Mouse (Mus musculus): Measurements from ENCODE around the gene Gm11172. TPM values are rescaled to one million over a fixed set of nuclear protein-coding genes. Genes with fewer than 3 reads are reported as not detected.

Gene Gm11172
- polyA plus RNA-seq, 1 experiment from 2014 or later: not detected

GRCm38 (mm10) chr16:10777579-10778160, 35.0 kb upstream of the Gm11172 start:
- no peak overlapping the region for H3K9ac ChIP-seq
- H3K4me3 ChIP-seq (replicated peaks): no peak overlapping the region
- ATAC-seq (ENCODE audit: low read depth): 0 out of 2 replicates have a peak, but pooled peaks have one; percentile 17
- 46% methylated on average over 5 of the region's 5 CpGs for WGBS (ENCODE audit: insufficient replicate concordance)
- H3K27me3 ChIP-seq: peaks cover 14% of the 10 kb centered on the region
- H3K4me1 ChIP-seq (replicated peaks): peaks cover 8% of the 10 kb centered on the region
- no peaks in the 10 kb centered on the region for H3K9me3 ChIP-seq (replicated peaks)
- no peak overlapping the region for H3K27ac ChIP-seq
- no peaks in the 10 kb centered on the region for H3K36me3 ChIP-seq
- DNase-seq: no peak
- H3K4me2 ChIP-seq: no peak overlapping the region

DNA sequence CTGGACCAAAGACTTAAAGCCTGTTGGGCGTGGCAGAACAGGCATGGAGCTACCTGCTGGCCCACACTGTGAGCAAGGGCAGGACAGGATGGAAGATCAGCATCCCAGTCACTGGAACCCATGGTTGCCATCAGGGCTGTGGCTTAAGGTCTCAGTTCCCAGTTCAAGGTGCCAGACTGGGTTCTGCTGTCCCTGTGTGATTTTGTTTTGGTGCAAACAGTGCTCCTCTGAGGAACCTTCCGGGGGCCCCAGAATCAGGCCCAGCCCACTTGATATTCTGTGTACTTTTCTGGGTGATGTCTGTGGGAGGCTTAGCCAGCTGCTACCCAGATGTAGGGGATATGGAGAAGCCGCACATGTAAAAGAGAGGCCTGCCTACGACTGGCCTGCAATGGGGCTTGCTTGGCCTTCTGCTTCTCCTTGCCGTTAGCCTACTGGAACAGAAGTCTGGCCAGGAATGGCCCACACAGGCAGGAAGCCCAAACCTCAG, 32.0 kb upstream of the Gm11172 start:
- no peaks in the 10 kb centered on the region for H3K36me3 ChIP-seq
- H3K9me3 ChIP-seq (replicated peaks): no peaks in the 10 kb centered on the region
- no peak overlapping the region for H3K4me3 ChIP-seq (replicated peaks)
- ATAC-seq (ENCODE audit: low read depth) (no peak), DNase-seq (no peak)
- no peak overlapping the region for H3K4me2 ChIP-seq
- H3K4me1 ChIP-seq (replicated peaks): peaks cover 25% of the 10 kb centered on the region
- H3K27me3 ChIP-seq: peaks cover 41% of the 10 kb centered on the region
- no peak overlapping the region for H3K9ac ChIP-seq
- H3K27ac ChIP-seq: no peak overlapping the region
- WGBS (ENCODE audit: insufficient replicate concordance): 77% methylated on average over 5 of the region's 5 CpGs

DNA sequence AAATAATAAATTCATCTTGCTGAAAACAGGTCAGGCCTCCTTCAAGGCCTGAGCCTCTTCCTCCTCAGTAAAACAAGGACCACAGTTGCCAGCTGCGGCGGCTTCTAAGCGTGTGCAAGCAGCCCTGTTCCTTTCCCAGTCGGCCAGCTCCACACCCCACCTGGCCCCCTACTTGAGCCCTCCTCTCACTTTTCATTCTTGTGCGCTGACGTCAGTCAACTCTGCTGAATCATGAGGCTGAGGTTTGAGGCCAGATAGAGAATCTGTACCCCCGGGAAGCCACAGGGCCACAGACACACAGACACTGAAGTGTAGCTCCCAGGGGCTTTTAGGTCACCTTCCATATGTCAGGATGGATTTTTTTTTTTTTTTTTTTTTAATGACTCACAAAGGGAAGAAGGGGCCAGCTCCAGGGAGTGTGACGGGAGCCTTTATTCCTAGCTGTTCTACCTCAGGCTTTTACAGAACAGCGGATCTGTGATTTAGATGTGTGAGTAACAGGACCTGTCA, 30.8 kb upstream of the Gm11172 start:
- no peak overlapping the region for H3K4me3 ChIP-seq (replicated peaks)
- H3K4me1 ChIP-seq (replicated peaks): peaks cover 37% of the 10 kb centered on the region
- no peak overlapping the region for H3K4me2 ChIP-seq
- no peak overlapping the region for H3K9ac ChIP-seq
- no peaks in the 10 kb centered on the region for H3K9me3 ChIP-seq (replicated peaks)
- no peak overlapping the region for H3K27ac ChIP-seq
- no peaks in the 10 kb centered on the region for H3K36me3 ChIP-seq
- ATAC-seq (ENCODE audit: low read depth): no peak
- no peak for DNase-seq
- H3K27me3 ChIP-seq: peaks cover 41% of the 10 kb centered on the region
- whole genome bisulfite sequencing (ENCODE audit: insufficient replicate concordance): 41% methylated on average over 9 of the region's 9 CpGs

GRCm38 (mm10) chr16:10782377-10783151, 30.2 kb upstream of the Gm11172 start:
- Histone ChIP-seq H3K36me3 (no peaks in the 10 kb centered on the region), H3K9ac (no peak overlapping the region), H3K9me3 (replicated peaks) (no peaks in the 10 kb centered on the region), H3K4me2 (peak overlapping the region; percentile 24), H3K4me1 (replicated peaks) (peaks cover 41% of the 10 kb centered on the region), H3K4me3 (replicated peaks) (no peak overlapping the region), H3K27me3 (peaks cover 41% of the 10 kb centered on the region), H3K27ac (no peak overlapping the region)
- WGBS (ENCODE audit: insufficient replicate concordance): 36% methylated on average over 6 of the region's 6 CpGs
- DNase-seq (no peak), ATAC-seq (ENCODE audit: low read depth) (no peak)

DNA sequence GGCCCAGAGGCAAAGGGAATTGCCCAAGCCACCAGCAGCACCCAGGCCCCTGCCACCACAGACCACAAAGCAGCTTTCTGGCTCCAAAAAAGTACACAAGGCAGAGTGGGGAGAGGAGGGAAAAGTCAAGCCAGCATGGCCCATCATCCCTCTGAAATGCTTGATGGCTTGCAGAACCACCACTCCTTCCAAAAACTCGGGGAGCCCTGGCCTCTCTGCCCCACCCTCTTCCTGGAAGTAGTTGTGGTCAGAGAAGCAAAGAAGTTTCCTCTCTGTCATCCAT, 29.6 kb upstream of the Gm11172 start:
- no peaks in the 10 kb centered on the region for H3K36me3 ChIP-seq
- ATAC-seq (ENCODE audit: low read depth) (no peak), DNase-seq (no peak)
- H3K27me3 ChIP-seq: peaks cover 42% of the 10 kb centered on the region
- no peak overlapping the region for H3K9ac ChIP-seq
- 4% methylated on average over 1 of the region's 1 CpGs for WGBS (ENCODE audit: insufficient replicate concordance)
- H3K9me3 ChIP-seq (replicated peaks): no peaks in the 10 kb centered on the region
- peak overlapping the region; percentile 24 for H3K4me2 ChIP-seq
- no peak overlapping the region for H3K4me3 ChIP-seq (replicated peaks)
- peaks cover 41% of the 10 kb centered on the region for H3K4me1 ChIP-seq (replicated peaks)
- no peak overlapping the region for H3K27ac ChIP-seq

GRCm38 (mm10) chr16:10783451-10783850, 29.3 kb upstream of the Gm11172 start:
- peak overlapping the region; percentile 99 for H3K4me2 ChIP-seq
- H3K4me3 ChIP-seq (replicated peaks): no peak overlapping the region
- H3K9ac ChIP-seq: no peak overlapping the region
- no peaks in the 10 kb centered on the region for H3K9me3 ChIP-seq (replicated peaks)
- peaks cover 45% of the 10 kb centered on the region for H3K27me3 ChIP-seq
- no peak for ATAC-seq (ENCODE audit: low read depth)
- DNase-seq: no peak
- 35% methylated on average over 8 of the region's 8 CpGs for whole genome bisulfite sequencing (ENCODE audit: insufficient replicate concordance)
- H3K27ac ChIP-seq: no peak overlapping the region
- peaks cover 41% of the 10 kb centered on the region for H3K4me1 ChIP-seq (replicated peaks)
- no peaks in the 10 kb centered on the region for H3K36me3 ChIP-seq

- peak overlapping the region; percentile 99 for H3K4me2 ChIP-seq
- WGBS (ENCODE audit: insufficient replicate concordance): 3% methylated on average over 81 of the region's 81 CpGs
- peak overlapping the region; percentile 89 for H3K4me3 ChIP-seq (replicated peaks)
- H3K4me1 ChIP-seq (replicated peaks): peaks cover 41% of the 10 kb centered on the region
- peaks cover 47% of the 10 kb centered on the region for H3K27me3 ChIP-seq
- H3K9me3 ChIP-seq (replicated peaks): no peaks in the 10 kb centered on the region
- no peaks in the 10 kb centered on the region for H3K36me3 ChIP-seq
- no peak overlapping the region; the same call in 1 of the 2 replicates for H3K27ac ChIP-seq
- peak overlapping the region; percentile 78 for H3K9ac ChIP-seq
- ATAC-seq (ENCODE audit: low read depth) (no peak), DNase-seq (no peak)
These were observed 28.6 kb upstream of the Gm11172 start for GRCm38 (mm10) chr16:10783883-10784792.

DNA sequence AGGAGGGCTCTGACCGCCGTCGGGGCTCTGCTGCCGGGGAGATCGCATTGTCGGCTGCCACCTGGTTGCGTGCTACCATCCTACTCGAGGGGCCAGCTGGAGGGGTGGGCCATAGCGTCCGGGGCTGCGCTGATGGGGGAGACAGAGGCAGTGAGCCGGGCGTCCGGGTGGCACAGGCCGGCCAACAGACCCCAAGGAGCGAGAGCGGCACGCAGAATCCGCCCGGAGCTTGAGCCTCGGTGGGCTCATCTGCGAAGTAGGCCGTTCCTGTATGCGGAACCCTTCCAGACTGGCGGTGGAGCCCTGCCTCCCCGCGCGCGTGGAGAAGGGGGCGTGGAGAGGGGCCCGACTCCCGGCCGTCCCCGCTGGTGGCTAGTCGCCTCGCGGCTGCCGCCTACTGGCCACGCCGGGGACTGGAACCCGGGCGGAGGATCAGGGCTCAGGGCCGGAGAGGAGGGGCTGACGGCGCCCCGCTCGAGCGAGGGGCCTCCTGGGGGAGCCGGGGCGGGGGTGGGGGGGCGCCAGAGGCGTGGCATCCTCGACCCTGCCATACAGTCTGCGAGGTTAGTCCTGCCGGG, 27.8 kb upstream of the Gm11172 start:
- ATAC-seq (ENCODE audit: low read depth) (peak; percentile 71), DNase-seq (peak; percentile 76)
- peak overlapping the region; percentile 89 for H3K4me3 ChIP-seq (replicated peaks)
- H3K27ac ChIP-seq: peak overlapping the region; percentile 86
- no peaks in the 10 kb centered on the region for H3K9me3 ChIP-seq (replicated peaks)
- H3K4me1 ChIP-seq (replicated peaks): peaks cover 41% of the 10 kb centered on the region
- H3K4me2 ChIP-seq: peak overlapping the region; percentile 99
- peaks cover 47% of the 10 kb centered on the region for H3K27me3 ChIP-seq
- WGBS (ENCODE audit: insufficient replicate concordance): under 1% methylated on average over 47 of the region's 55 CpGs
- H3K36me3 ChIP-seq: no peaks in the 10 kb centered on the region
- H3K9ac ChIP-seq: peak overlapping the region; percentile 78

DNA sequence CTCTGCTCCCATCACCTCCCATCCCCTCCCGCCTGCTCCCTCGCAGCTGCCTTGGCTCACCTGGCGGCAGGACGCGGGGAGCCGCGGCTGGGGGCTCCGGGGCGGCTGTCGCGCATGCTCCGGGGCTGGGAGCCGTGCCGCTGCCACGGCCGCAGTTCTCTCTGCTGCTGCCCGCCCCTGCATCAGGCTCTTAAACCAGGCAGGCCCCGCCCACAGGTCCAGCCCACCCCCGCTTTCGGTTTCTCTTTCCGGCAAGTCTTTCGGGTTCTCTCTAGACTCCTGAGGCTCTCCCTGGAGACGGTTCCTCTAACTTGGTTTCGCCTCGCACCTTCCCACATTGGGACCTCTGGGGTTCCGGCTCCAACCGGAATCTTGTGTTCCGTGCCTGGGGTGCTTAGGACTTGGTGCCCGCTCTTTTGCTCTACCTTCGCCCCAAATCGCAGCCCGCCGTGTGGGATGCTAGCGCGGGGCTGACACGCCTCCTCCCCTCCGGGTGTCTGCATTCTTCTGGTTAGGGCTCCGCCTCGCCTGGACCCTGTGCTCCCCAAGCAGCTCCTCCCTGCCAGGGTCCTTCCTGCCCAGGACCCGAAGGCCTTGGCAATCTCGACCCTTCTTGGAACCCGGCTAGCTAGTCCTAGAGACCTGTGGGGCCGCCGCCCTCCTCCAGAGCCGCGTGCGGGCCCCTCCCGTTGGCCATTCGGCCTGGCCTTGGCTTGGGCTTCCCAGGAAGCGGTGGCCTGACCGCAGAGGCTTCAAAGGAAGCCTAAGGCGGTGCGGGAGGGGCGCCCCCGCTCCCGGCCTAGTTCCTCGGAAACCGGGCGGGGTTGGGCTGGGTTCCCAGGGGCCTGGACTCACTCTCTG, 27.1 kb upstream of the Gm11172 start, which contains the start of gene Socs1:
Socs1 (minus strand) TSS at position 166 of the 861 bp plus-strand sequence.
- under 1% methylated on average over 56 of the region's 59 CpGs for WGBS (ENCODE audit: insufficient replicate concordance)
- H3K9me3 ChIP-seq (replicated peaks): no peaks in the 10 kb centered on the region
- H3K27ac ChIP-seq: peak within 1 kb of the TSS; percentile 86
- peak within 1 kb of the TSS; percentile 89 for H3K4me3 ChIP-seq (replicated peaks)
- peak; percentile 76 for ATAC-seq (ENCODE audit: low read depth)
- peak; percentile 69 for DNase-seq
- peaks cover 47% of the 10 kb centered on the region for H3K27me3 ChIP-seq
- peak within 1 kb of the TSS; percentile 78 for H3K9ac ChIP-seq
- no peaks in the 10 kb centered on the region for H3K36me3 ChIP-seq
- H3K4me1 ChIP-seq (replicated peaks): peaks cover 41% of the 10 kb centered on the region
- peak within 1 kb of the TSS; percentile 99 for H3K4me2 ChIP-seq

- Histone ChIP-seq H3K27ac (peak overlapping the region; percentile 86), H3K4me3 (replicated peaks) (peak overlapping the region; percentile 89), H3K9me3 (replicated peaks) (no peaks in the 10 kb centered on the region), H3K9ac (peak overlapping the region; percentile 78), H3K27me3 (peaks cover 48% of the 10 kb centered on the region), H3K4me1 (replicated peaks) (peaks cover 41% of the 10 kb centered on the region), H3K36me3 (no peaks in the 10 kb centered on the region), H3K4me2 (peak overlapping the region; percentile 99)
- peak; percentile 46; the same call in 1 of the 2 replicates for ATAC-seq (ENCODE audit: low read depth)
- peak; percentile 68 for DNase-seq
- 2% methylated on average over 9 of the region's 9 CpGs for WGBS (ENCODE audit: insufficient replicate concordance)
These were observed 26.4 kb upstream of the Gm11172 start for GRCm38 (mm10) chr16:10786288-10786687.

Measured in liver, embryonic 13.5 days (tissue).